Mouse (Mus musculus) right cerebral cortex, adult 18-20 months (tissue): ENCODE measurements around the gene Fcho2.

Source experiments
- DNase-seq: peaks from one replicate; pipeline ENCODE4 v3.0.0; 2022; ENCODE audit warnings: mixed read lengths

Gene Fcho2

DNA sequence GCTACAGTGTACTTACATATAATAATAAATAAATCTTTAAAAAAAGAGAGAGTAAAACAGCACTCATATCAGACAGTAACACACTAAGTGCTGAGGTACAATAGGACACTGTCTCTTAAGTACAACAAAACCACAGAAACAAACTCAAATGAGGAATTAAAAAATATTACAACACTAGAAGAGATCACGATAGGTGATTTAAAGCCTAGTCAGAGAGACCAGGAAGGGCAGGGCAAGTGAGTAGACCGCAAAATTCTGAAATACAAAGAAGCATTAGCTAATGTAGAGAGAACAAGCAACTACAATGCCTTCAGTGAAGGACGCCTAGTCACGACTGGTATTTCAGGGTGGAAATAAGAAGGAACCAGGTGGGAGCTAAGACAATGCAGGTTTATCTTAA is 11.6 kb downstream of the Fcho2 start:
- DNase-seq: no peak

- DNase-seq: no peak
These were observed 12.3 kb downstream of the Fcho2 start for GRCm38 (mm10) chr13:98802957-98803356.

DNA sequence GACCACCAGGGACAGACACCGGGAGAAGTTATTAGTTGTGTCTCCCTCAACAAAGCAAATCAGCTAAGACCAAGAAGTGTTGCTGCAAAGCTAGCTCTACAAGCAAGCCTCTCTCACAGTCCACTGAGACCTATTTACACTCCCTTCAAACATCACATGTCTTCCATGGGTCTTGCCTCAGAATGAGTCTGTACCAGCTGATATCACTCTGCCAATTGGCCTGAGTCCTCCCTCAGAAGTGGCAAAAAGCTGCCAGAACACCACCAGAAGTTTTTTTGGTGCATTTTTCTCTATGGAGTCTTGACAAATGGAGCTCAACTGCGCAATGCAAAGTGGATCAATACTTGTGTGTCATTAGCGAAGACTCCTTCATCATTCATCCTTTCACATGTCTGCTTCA is 19.7 kb downstream of the Fcho2 start:
- no peak for DNase-seq

- DNase-seq: no peak
These were observed 22.4 kb downstream of the Fcho2 start for GRCm38 (mm10) chr13:98792864-98793263.

DNA sequence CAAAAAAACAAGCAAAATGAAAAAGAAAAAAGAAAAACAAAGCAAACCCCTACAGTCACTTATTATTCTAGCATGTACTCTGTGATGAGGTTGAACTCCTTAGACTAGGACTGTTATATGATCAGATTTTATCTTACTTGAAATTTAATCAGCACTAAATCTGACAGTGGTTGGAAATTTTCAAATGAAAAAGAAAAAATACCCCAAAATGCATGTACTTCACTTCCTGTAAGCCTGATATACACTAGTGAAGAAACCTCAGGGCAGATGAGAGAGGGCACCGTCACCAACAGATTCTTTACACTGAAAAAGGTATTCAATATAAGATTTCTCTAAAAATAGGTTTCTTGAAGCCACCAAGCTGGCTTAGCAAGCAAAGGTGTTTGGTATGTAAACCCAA is 23.6 kb downstream of the Fcho2 start:
- DNase-seq: no peak

GRCm38 (mm10) chr13:98786970-98787685 is 28.1 kb downstream of the Fcho2 start:
- no peak for DNase-seq

- no peak for DNase-seq
These were observed 37.3 kb downstream of the Fcho2 start for GRCm38 (mm10) chr13:98777959-98778358.

- DNase-seq: no peak
These were observed 43.8 kb downstream of the Fcho2 start for GRCm38 (mm10) chr13:98771484-98771883.

GRCm38 (mm10) chr13:98768329-98768728 is 46.9 kb downstream of the Fcho2 start:
- peak; percentile 17 for DNase-seq

DNA sequence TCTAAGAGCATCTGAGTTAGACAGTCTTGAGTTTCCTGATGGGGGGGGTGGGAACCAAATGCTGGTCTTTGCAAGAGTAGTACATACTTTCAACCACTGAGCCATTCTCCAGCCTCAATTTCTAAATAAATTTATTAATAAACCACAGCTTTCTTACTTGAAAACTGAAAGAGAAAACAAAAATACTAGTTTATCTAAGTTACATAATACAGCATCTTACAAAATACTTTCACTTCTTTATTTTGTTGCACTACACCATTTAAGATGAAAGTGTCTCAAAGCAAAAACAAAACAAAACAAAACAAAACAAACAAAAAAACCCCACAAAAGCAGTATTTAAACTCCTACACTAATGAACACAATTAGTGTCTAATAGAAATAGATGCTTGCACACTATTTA is 53.5 kb downstream of the Fcho2 start:
- no peak for DNase-seq

- DNase-seq: no peak
These were observed 59.4 kb downstream of the Fcho2 start for GRCm38 (mm10) chr13:98755886-98756285.

- no peak for DNase-seq
These were observed 70.6 kb downstream of the Fcho2 start for GRCm38 (mm10) chr13:98744679-98745078.

DNA sequence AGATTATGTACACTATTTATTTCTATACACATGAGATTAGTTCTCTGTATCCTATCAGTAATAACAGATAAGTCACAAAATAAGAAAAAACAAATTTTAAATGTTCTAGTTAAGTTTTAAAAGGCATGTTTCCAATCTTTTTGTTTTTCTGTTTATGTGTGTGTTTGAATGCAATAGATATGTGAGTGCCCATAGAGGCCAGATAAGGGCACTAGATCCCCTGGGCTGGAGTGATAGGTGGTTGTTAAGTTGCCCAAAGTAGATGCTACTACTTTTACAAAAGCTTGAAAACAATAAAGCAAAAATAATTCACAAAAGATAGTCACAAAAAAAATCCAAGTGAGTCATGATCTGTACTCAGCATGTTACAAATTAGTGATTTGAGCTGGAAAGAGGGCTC is 71.4 kb downstream of the Fcho2 start:
- DNase-seq: no peak

DNA sequence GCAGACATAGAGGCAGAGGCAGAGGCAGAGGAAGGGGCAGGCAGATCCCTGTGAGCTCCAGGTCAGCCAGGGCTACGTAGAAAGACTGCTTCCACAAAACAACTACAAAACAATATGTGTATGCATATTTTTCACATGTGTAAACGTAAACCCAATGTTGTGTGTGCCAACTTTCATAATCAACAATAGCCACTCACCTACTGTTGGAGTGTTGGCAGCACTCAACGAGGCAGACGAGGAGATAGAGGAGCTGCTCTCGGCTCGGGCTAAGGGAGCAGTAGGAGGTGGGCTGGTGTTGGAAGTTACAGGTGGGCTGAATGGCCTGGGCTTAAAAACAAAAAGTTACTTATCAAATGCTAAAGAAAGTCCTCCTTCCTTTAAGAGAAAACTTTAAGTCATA is 72.0 kb downstream of the Fcho2 start:
- no peak for DNase-seq

DNA sequence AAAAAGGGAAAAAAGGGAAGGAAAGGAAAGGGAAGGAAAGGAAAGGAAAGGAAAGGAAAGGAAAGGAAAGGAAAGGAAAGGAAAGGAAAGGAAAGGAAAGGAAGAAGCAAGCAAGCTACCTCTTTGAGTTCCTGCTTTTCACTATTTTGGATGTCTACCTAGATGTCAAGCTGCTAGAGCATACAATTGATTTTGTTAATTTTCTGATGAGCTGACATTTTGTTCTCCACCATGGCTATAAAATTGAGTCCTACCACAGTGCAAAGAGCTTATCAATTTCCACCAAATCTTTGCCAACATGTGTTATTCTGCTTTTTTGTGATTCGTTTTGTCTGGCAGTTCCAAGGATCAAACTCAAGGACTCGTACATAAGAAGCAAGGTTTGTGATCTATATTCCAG is 77.0 kb downstream of the Fcho2 start:
- DNase-seq: no peak

DNA sequence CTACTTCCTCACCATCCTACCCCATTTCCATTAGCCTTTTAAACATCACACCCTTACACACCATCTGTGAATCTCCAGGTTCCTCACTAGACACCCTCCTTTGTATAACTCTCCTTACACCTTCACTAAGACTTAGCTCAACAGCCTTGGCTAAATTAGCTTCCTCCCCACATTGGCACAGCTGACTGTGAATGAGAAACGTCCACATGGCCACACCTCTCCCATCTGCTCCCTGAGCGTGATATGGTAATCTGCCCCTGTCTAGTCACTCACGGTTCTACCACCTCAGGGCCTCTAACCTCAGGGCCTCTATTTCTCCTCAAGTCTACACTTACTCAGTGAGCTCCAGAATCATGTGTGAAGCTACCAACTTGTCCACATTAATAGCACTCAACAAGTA is 82.0 kb downstream of the Fcho2 start:
- no peak for DNase-seq

DNA sequence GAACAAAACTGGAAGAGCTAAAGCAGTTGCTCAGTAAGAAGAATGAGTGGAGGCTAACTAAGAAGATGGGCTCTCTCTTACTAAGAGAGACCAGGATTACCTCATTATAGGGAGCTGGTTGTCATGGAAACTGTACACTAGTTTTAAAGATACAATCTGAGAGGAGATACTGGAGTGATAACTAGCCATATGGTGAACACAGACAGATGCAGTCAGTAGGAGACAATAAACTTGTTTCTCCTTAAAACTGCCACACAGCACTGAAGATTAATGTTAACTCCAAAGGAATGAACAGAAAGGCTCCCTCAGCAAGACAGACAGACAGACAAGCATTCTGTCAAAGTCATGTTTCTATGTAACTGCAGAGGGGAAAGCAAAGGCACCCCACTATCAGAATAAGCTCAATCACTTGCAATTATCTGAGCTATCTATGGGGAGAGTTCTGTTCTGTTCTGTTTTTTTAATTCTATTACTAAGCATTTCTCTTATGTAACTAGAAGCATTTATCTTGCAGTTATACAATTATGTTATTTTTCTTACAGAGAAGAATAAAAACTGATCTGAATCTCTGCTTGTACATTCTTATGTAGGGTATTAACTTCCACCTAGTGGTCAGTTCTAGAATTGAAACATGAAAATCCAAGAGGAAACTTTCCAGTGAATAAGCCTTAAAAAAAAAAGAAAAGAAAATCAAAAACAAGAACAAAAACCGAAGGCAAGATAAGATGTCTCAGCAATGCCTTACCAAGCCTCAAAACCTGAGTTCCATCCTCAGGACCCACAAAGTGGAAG is 85.8 kb downstream of the Fcho2 start:
- DNase-seq: no peak

DNA sequence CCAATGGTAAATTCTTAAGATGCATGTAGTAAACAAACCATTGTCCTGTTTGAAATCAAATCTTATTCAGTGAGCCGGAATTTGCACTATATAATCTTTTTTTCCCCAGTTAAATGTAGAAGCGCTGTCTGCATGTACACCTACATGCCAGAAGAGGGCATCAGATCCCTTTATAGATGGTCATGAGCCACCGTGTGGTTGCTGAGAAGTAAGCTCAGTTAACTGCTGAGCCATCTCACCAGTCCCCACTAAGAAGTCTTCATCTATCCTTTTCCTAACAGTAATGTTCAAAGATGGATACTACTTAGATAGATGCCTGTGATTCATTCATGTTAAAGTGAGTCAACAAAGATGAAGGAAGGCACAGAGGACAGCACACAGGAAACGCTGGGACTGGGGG is 88.8 kb downstream of the Fcho2 start:
- no peak for DNase-seq

DNA sequence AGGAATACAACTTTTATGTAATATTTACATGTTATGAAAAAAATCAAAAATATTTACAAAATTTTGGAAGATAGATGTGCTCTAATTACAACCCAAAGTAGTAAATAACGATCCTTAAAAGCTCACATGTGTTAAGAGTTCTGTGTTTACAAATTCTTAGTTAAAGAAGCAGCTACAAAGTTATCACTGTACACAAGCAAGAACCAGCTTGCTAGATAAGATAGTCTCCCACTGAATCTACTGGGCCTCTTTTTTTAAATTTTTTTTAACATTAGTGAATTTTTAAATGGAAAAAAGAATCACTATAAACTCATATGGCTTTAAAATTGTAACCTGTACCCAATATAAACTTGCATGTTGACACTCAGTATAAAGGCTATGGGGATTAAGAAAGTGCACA is 91.8 kb downstream of the Fcho2 start:
- no peak for DNase-seq

DNA sequence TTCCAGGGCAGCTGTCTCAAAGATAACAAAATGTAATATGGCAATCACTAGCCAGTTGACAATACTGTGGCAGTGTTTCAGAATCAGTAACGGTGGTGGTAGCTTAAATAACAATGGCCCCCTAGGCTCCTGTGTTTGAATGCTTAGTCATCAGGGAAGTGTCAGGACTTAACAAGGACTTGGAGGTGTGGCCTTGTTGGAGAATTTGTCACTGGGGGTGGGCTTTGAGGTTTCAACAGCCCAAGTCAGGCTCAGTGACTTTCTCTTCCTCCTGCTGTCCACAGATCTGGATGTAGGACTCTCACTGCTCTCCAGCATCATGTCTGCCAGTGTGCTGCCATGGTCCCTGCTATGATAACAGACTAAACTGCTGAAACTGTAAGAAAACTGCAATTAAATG is 93.0 kb downstream of the Fcho2 start:
- DNase-seq: no peak

DNA sequence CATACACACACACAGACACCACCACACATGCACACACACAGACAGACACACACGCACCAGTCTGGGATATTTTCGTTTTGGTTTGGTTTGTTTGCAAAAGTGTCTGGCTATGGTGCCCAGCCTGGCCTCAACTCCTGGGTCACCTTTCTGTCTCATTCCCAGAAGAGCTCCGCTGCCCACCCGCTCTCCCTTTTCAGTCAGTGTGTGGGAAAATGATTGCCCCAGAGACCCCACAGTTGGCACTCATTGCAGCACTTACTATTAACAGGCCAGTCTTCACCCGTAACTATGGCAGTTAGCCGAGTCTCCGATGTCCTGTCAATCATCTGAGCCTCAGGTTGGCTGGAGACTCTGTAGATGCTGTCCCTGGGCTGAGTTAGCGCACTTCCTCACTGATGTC is 99.1 kb downstream of the Fcho2 start:
- DNase-seq: no peak

- no peak for DNase-seq
These were observed 99.7 kb downstream of the Fcho2 start for GRCm38 (mm10) chr13:98715443-98715990.

DNA sequence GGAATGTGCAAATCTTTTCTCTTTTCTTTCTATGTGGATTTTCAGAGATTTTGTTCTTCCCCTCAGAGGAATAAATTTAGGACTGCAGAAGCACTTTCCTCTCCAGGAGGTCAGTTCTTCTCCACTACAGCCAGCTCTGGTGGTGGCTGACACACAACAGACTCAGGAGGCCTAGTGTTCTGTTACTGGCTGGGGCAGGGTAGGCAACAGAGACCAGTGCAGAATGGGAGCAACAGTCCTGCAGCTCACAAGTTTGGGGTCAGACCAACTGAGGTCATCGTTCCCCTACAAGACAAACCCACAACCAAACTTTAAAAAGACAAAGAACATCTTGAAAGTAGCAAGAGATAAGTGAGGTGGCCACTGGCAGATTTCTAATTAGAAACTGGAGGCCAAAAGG is 104.6 kb downstream of the Fcho2 start:
- no peak for DNase-seq

DNA sequence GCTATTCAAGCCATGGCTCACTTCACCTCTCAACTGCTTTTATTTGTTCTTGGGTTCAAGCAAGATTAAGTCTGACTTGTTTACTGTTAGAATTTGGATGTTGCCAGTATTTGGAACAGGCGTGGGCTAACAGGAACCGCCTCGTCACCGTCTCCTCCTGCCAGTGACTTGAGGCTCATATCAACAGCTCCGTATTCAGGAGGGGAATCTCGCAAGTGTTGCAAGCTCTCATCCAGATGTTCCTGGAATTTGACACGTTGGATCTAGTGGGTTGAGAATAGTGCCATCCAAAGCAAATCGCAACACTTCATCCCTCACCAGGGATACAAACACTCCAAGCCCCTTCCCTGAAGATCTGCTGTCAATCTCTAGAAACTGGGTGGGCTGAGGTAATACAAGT is 105.0 kb downstream of the Fcho2 start:
- no peak for DNase-seq
